Comparison of ENCODE assay signal across 8 mouse cellular contexts in genomic region chr12:118299956-118300355, GRCm38 (mm10). TPM values are rescaled to one million over a fixed set of nuclear protein-coding genes. Genes with fewer than 3 reads are reported as not detected.
DNase-seq lines count a peak whose midpoint lies in the region; ATAC-seq lines count a peak whose summit lies in the region.

No protein-coding gene starts in this region.

- no peak for DNase-seq in neural tube, embryonic 11.5 days (ENCODE audit: low spot score)
- DNase-seq in neural tube, embryonic 10.5 days (ENCODE audit: extremely low spot score, low spot score): no peak
- DNase-seq in c-Kit-positive CD71-positive TER-119-negative erythroid progenitor cells, embryonic 14.5 days (ENCODE audit: low read depth): peak; percentile 54
- no peak for DNase-seq in spleen, postnatal 14 days (ENCODE audit: low spot score in 2 of 2)

- no peak for ATAC-seq in neural tube, embryonic 11.5 days (ENCODE audit: insufficient read depth, low FRiP score, low TSS enrichment)
- ATAC-seq in forebrain, embryonic 15.5 days (replicated peaks): no peak
- no peak for ATAC-seq in hindbrain, embryonic 16.5 days
- no peak for ATAC-seq in liver, embryonic 12.5 days
- ATAC-seq in neural tube, embryonic 13.5 days (ENCODE audit: low read depth): no peak

- H3K9ac ChIP-seq in neural tube, embryonic 11.5 days (ENCODE audit: low read length): no peak overlapping the region
- 0 out of 2 replicates have a peak overlapping the region, but pooled peaks have one; percentile 26 for H3K9ac ChIP-seq in forebrain, embryonic 15.5 days (replicated peaks)
- H3K9ac ChIP-seq in hindbrain, embryonic 16.5 days (ENCODE audit: low read depth, low read length): no peak overlapping the region
- peak overlapping the region; percentile 82 for H3K9ac ChIP-seq in liver, embryonic 12.5 days
- H3K9ac ChIP-seq in neural tube, embryonic 13.5 days: peak overlapping the region; percentile 34; the same call in 1 of the 2 replicates

- H3K4me2 ChIP-seq in neural tube, embryonic 11.5 days (ENCODE audit: low read depth): peak overlapping the region; percentile 15
- peak overlapping the region; percentile 52 for H3K4me2 ChIP-seq in forebrain, embryonic 15.5 days (replicated peaks)
- H3K4me2 ChIP-seq in hindbrain, embryonic 16.5 days (ENCODE audit: low read length): peak overlapping the region; percentile 61
- H3K4me2 ChIP-seq in liver, embryonic 12.5 days: peak overlapping the region; percentile 78
- H3K4me2 ChIP-seq in neural tube, embryonic 13.5 days: peak overlapping the region; percentile 61

- H3K4me1 ChIP-seq in neural tube, embryonic 11.5 days (ENCODE audit: control insufficient read depth, insufficient read depth, low read length): peaks cover 17% of the 10 kb centered on the region
- H3K4me1 ChIP-seq in forebrain, embryonic 15.5 days: peaks cover 49% of the 10 kb centered on the region
- peaks cover 25% of the 10 kb centered on the region for H3K4me1 ChIP-seq in hindbrain, embryonic 16.5 days (ENCODE audit: control insufficient read depth, insufficient read depth, low read depth, low read length)
- H3K4me1 ChIP-seq in liver, embryonic 12.5 days: peaks cover 63% of the 10 kb centered on the region
- peaks cover 48% of the 10 kb centered on the region for H3K4me1 ChIP-seq in neural tube, embryonic 13.5 days (replicated peaks)

- no peak overlapping the region for H3K27ac ChIP-seq in neural tube, embryonic 11.5 days (ENCODE audit: low read depth, low read length)
- no peak overlapping the region for H3K27ac ChIP-seq in forebrain, embryonic 15.5 days (replicated peaks)
- H3K27ac ChIP-seq in hindbrain, embryonic 16.5 days (ENCODE audit: low read depth, low read length): no peak overlapping the region
- H3K27ac ChIP-seq in liver, embryonic 12.5 days: peak overlapping the region; percentile 97
- no peak overlapping the region for H3K27ac ChIP-seq in neural tube, embryonic 13.5 days (replicated peaks)

- no peaks in the 10 kb centered on the region for H3K36me3 ChIP-seq in neural tube, embryonic 11.5 days (ENCODE audit: control insufficient read depth, insufficient read depth, low read length)
- no peaks in the 10 kb centered on the region for H3K36me3 ChIP-seq in forebrain, embryonic 15.5 days
- no peaks in the 10 kb centered on the region for H3K36me3 ChIP-seq in hindbrain, embryonic 16.5 days (ENCODE audit: control insufficient read depth, insufficient read depth, low read length)
- peaks cover 17% of the 10 kb centered on the region for H3K36me3 ChIP-seq in liver, embryonic 12.5 days
- peaks cover 6% of the 10 kb centered on the region; the same call in 1 of the 2 replicates for H3K36me3 ChIP-seq in neural tube, embryonic 13.5 days

- H3K27me3 ChIP-seq in neural tube, embryonic 11.5 days (ENCODE audit: control insufficient read depth, insufficient read depth, low read length): no peaks in the 10 kb centered on the region
- H3K27me3 ChIP-seq in forebrain, embryonic 15.5 days: no peaks in the 10 kb centered on the region
- H3K27me3 ChIP-seq in hindbrain, embryonic 16.5 days (replicated peaks; ENCODE audit: control insufficient read depth, insufficient read depth, low read length): no peaks in the 10 kb centered on the region
- no peaks in the 10 kb centered on the region for H3K27me3 ChIP-seq in liver, embryonic 12.5 days (replicated peaks)
- no peaks in the 10 kb centered on the region; the same call in 1 of the 2 replicates for H3K27me3 ChIP-seq in neural tube, embryonic 13.5 days

- H3K9me3 ChIP-seq in neural tube, embryonic 11.5 days (ENCODE audit: control insufficient read depth, low read length): no peaks in the 10 kb centered on the region
- H3K9me3 ChIP-seq in forebrain, embryonic 15.5 days: no peaks in the 10 kb centered on the region
- no peaks in the 10 kb centered on the region for H3K9me3 ChIP-seq in hindbrain, embryonic 16.5 days (ENCODE audit: control insufficient read depth, low read length)
- H3K9me3 ChIP-seq in liver, embryonic 12.5 days (replicated peaks): no peaks in the 10 kb centered on the region
- no peaks in the 10 kb centered on the region for H3K9me3 ChIP-seq in neural tube, embryonic 13.5 days

- 40% methylated on average over 6 of the region's 6 CpGs for WGBS in neural tube, embryonic 11.5 days
- WGBS in forebrain, embryonic 15.5 days: 15% methylated on average over 6 of the region's 6 CpGs
- 22% methylated on average over 6 of the region's 6 CpGs for WGBS in hindbrain, embryonic 16.5 days
- WGBS in liver, embryonic 12.5 days (ENCODE audit: insufficient replicate concordance): 33% methylated on average over 6 of the region's 6 CpGs
- 31% methylated on average over 6 of the region's 6 CpGs for WGBS in neural tube, embryonic 13.5 days

- H3K4me3 ChIP-seq in neural tube, embryonic 11.5 days (ENCODE audit: low read depth, low read length): 0 out of 2 replicates have a peak overlapping the region, but pooled peaks have one; percentile 0
- H3K4me3 ChIP-seq in forebrain, embryonic 15.5 days: peak overlapping the region; percentile 73
- H3K4me3 ChIP-seq in hindbrain, embryonic 16.5 days (ENCODE audit: low read length): peak overlapping the region; percentile 84
- H3K4me3 ChIP-seq in liver, embryonic 12.5 days: peak overlapping the region; percentile 84
- peak overlapping the region; percentile 73 for H3K4me3 ChIP-seq in neural tube, embryonic 13.5 days

RNA-seq across cellular contexts. Expression of gene Sp4, which starts 1.3 kb away (rescaled TPM):
- polyA plus RNA-seq in neural tube, embryonic 11.5 days (2014; fragmentation: Nextera tagmentation; extraction: Ambion mirVana): 17.4 and 19.0 TPM in 2 replicates
- 24.6 and 24.9 TPM in 2 replicates for polyA plus RNA-seq in forebrain, embryonic 15.5 days (2015; fragmentation: Nextera tagmentation; extraction: Ambion mirVana)
- polyA plus RNA-seq in hindbrain, embryonic 16.5 days (2015; fragmentation: Nextera tagmentation; extraction: Ambion mirVana): 15.0 and 19.3 TPM in 2 replicates
- polyA plus RNA-seq in liver, embryonic 12.5 days (2016; fragmentation: Nextera tagmentation; extraction: Ambion mirVana): 7.2 and 7.6 TPM in 2 replicates
- 16.7 and 17.9 TPM in 2 replicates for polyA plus RNA-seq in neural tube, embryonic 13.5 days (2015; fragmentation: Nextera tagmentation; extraction: Ambion mirVana)

Comparison
In these comparisons a context has a peak if more than half of its experiments do, and no peak if none do; other contexts are left out.
1. H3K9ac ChIP-seq: peak in forebrain, embryonic 15.5 days (single experiment), liver, embryonic 12.5 days (single experiment) and neural tube, embryonic 13.5 days (single experiment); none in neural tube, embryonic 11.5 days (single experiment) and hindbrain, embryonic 16.5 days (single experiment).
2. H3K4me2 ChIP-seq: peak in every context shown above with its lines; median percentile 78 in liver, embryonic 12.5 days; 61 in hindbrain, embryonic 16.5 days; 61 in neural tube, embryonic 13.5 days; 52 in forebrain, embryonic 15.5 days; 15 in neural tube, embryonic 11.5 days.
3. H3K4me3 ChIP-seq: peak in every context shown above with its lines; median percentile 84 in hindbrain, embryonic 16.5 days; 84 in liver, embryonic 12.5 days; 73 in forebrain, embryonic 15.5 days; 73 in neural tube, embryonic 13.5 days; 0 in neural tube, embryonic 11.5 days.